Mouse (Mus musculus): ENCODE measurements around the gene Hypk.
"Not testable (repeated sequence)": the region's sequence is repeated elsewhere in the genome, so short reads cannot be mapped to it uniquely, and the experiment has no call there.

Gene Hypk

GRCm38 (mm10) chr2:121501550-121501949 is 48.5 kb downstream of the Hypk start:
- not testable (repeated sequence) for DNase-seq (ENCODE audit: inconsistent age in 2 of 2, low spot score in 1 of 2)

GRCm38 (mm10) chr2:121505942-121506882 is 53.1 kb downstream of the Hypk start, which contains the start of the genes Mfap1a and Wdr76:
TSS of gene Mfap1a (minus strand) at chr2:121506665.
TSS of gene Wdr76 (plus strand) at chr2:121506723.
- DNase-seq (ENCODE audit: inconsistent age in 2 of 2, low spot score in 1 of 2): peak; percentile 87 to 95

- DNase-seq (ENCODE audit: inconsistent age in 2 of 2, low spot score in 1 of 2): no peak
These were observed 54.3 kb downstream of the Hypk start for GRCm38 (mm10) chr2:121507173-121507950.

GRCm38 (mm10) chr2:121507951-121508330 is 54.9 kb downstream of the Hypk start:
- no peak for DNase-seq (ENCODE audit: inconsistent age in 2 of 2, low spot score in 1 of 2)

All from adrenal gland, adult (tissue).